Mouse (Mus musculus) fibroblast of lung, adult 2 months (primary cell): ENCODE measurements around the gene Sh3bgrl2.

Experiments used
- DNase-seq: peaks from one replicate; pipeline ENCODE4 v3.0.0-alpha.2; 2011; ENCODE audit warnings: low read depth

Gene Sh3bgrl2

GRCm38 (mm10) chr9:83628669-83629612 is 80.8 kb downstream of the Sh3bgrl2 start:
- DNase-seq: no peak

GRCm38 (mm10) chr9:83630341-83630740 is 82.2 kb downstream of the Sh3bgrl2 start:
- no peak for DNase-seq

GRCm38 (mm10) chr9:83631920-83632319 is 83.8 kb downstream of the Sh3bgrl2 start:
- no peak for DNase-seq

GRCm38 (mm10) chr9:83634703-83635102 is 86.6 kb downstream of the Sh3bgrl2 start:
- no peak for DNase-seq

GRCm38 (mm10) chr9:83635997-83636396 is 87.9 kb downstream of the Sh3bgrl2 start:
- DNase-seq: no peak

GRCm38 (mm10) chr9:83643139-83643538 is 95.0 kb downstream of the Sh3bgrl2 start:
- no peak for DNase-seq

- no peak for DNase-seq
Observed at GRCm38 (mm10) chr9:83643833-83644232, 95.7 kb downstream of the Sh3bgrl2 start.

- no peak for DNase-seq
Observed at GRCm38 (mm10) chr9:83646215-83646614, 98.1 kb downstream of the Sh3bgrl2 start.

GRCm38 (mm10) chr9:83646691-83647090 is 98.6 kb downstream of the Sh3bgrl2 start:
- no peak for DNase-seq

GRCm38 (mm10) chr9:83647919-83648705 is 100.0 kb downstream of the Sh3bgrl2 start:
- DNase-seq: no peak

- no peak for DNase-seq
Observed at GRCm38 (mm10) chr9:83648733-83649132, 100.6 kb downstream of the Sh3bgrl2 start.

GRCm38 (mm10) chr9:83652015-83652414 is 103.9 kb downstream of the Sh3bgrl2 start:
- DNase-seq: no peak

- no peak for DNase-seq
Observed at GRCm38 (mm10) chr9:83652590-83653172, 104.6 kb downstream of the Sh3bgrl2 start.

- DNase-seq: no peak
Observed at GRCm38 (mm10) chr9:83654601-83655000, 106.5 kb downstream of the Sh3bgrl2 start.

- DNase-seq: no peak
Observed at GRCm38 (mm10) chr9:83656960-83657651, 109.0 kb downstream of the Sh3bgrl2 start.

GRCm38 (mm10) chr9:83657652-83658002 is 109.5 kb downstream of the Sh3bgrl2 start:
- no peak for DNase-seq

- no peak for DNase-seq
Observed at GRCm38 (mm10) chr9:83659081-83659480, 111.0 kb downstream of the Sh3bgrl2 start.

GRCm38 (mm10) chr9:83661811-83662210 is 113.7 kb downstream of the Sh3bgrl2 start:
- no peak for DNase-seq

GRCm38 (mm10) chr9:83663981-83664897 is 116.1 kb downstream of the Sh3bgrl2 start:
- DNase-seq: no peak

GRCm38 (mm10) chr9:83664951-83665350 is 116.8 kb downstream of the Sh3bgrl2 start:
- no peak for DNase-seq

GRCm38 (mm10) chr9:83667031-83667430 is 118.9 kb downstream of the Sh3bgrl2 start:
- DNase-seq: no peak
